Mouse (Mus musculus): ENCODE measurements around the gene Tmem14c. TPM values are rescaled to one million over a fixed set of nuclear protein-coding genes. Genes with fewer than 3 reads are reported as not detected.

Gene Tmem14c
- polyA plus RNA-seq, 1 experiment from 2014 or later: 337 TPM

DNA sequence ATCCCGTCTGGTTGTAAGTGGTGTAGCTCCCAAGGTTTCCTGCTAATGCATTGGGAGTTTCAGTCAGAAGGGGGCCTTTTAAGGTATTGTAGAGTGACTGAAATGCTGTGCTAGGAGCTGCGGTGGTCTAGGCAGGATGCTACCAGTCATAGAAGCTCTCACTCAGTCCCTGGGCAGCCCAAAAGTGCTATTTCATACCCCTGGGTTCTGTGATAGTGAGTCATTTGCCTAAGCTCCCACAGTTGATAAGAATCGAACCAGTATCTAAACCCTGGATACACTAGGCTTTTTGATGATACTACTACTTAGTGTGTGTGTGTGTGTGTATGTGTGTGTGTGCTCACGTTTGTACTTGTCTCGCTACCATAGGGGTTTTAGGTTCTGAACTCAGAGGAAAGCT lies 14.0 kb downstream of the Tmem14c start:
- no peak overlapping the region for H3K9ac ChIP-seq (ENCODE audit: low read depth, low read length)
- WGBS: 69% methylated on average over 5 of the region's 5 CpGs
- H3K27ac ChIP-seq (ENCODE audit: low read depth, low read length): no peak overlapping the region
- H3K4me3 ChIP-seq (ENCODE audit: low read depth, low read length): no peak overlapping the region
- no peaks in the 10 kb centered on the region for H3K36me3 ChIP-seq (ENCODE audit: control insufficient read depth, insufficient read depth)
- no peaks in the 10 kb centered on the region for H3K4me1 ChIP-seq (replicated peaks; ENCODE audit: control insufficient read depth, insufficient read depth, low read length)
- no peaks in the 10 kb centered on the region for H3K27me3 ChIP-seq (replicated peaks; ENCODE audit: control insufficient read depth, insufficient read depth, low read length)
- TF ChIP-seq CTCF (IDR thresholded peaks at IDR 0.05; ENCODE audit: low read depth): no peak
- ATAC-seq: no peak
- H3K4me2 ChIP-seq (replicated peaks; ENCODE audit: low read depth): no peak overlapping the region
- no peaks in the 10 kb centered on the region for H3K9me3 ChIP-seq (ENCODE audit: control insufficient read depth)

GRCm38 (mm10) chr13:41042511-41042910 lies 26.4 kb downstream of the Tmem14c start:
- no peaks in the 10 kb centered on the region for H3K36me3 ChIP-seq (ENCODE audit: control insufficient read depth, insufficient read depth)
- no peaks in the 10 kb centered on the region for H3K9me3 ChIP-seq (ENCODE audit: control insufficient read depth)
- WGBS: 90% methylated on average over 4 of the region's 4 CpGs
- no peak overlapping the region for H3K4me2 ChIP-seq (replicated peaks; ENCODE audit: low read depth)
- H3K4me3 ChIP-seq (ENCODE audit: low read depth, low read length): no peak overlapping the region
- no peak overlapping the region for H3K9ac ChIP-seq (ENCODE audit: low read depth, low read length)
- TF ChIP-seq CTCF (IDR thresholded peaks at IDR 0.05; ENCODE audit: low read depth): no peak
- ATAC-seq: no peak
- no peaks in the 10 kb centered on the region for H3K27me3 ChIP-seq (replicated peaks; ENCODE audit: control insufficient read depth, insufficient read depth, low read length)
- H3K4me1 ChIP-seq (replicated peaks; ENCODE audit: control insufficient read depth, insufficient read depth, low read length): no peaks in the 10 kb centered on the region
- H3K27ac ChIP-seq (ENCODE audit: low read depth, low read length): no peak overlapping the region

GRCm38 (mm10) chr13:41045901-41046300 lies 29.8 kb downstream of the Tmem14c start:
- Histone ChIP-seq H3K4me1 (replicated peaks; ENCODE audit: control insufficient read depth, insufficient read depth, low read length) (no peaks in the 10 kb centered on the region), H3K27me3 (replicated peaks; ENCODE audit: control insufficient read depth, insufficient read depth, low read length) (no peaks in the 10 kb centered on the region), H3K4me3 (ENCODE audit: low read depth, low read length) (no peak overlapping the region), H3K9ac (ENCODE audit: low read depth, low read length) (no peak overlapping the region), H3K4me2 (replicated peaks; ENCODE audit: low read depth) (no peak overlapping the region), H3K36me3 (ENCODE audit: control insufficient read depth, insufficient read depth) (no peaks in the 10 kb centered on the region), H3K9me3 (ENCODE audit: control insufficient read depth) (no peaks in the 10 kb centered on the region), H3K27ac (ENCODE audit: low read depth, low read length) (no peak overlapping the region)
- TF ChIP-seq CTCF (IDR thresholded peaks at IDR 0.05; ENCODE audit: low read depth): no peak
- 88% methylated on average over 8 of the region's 8 CpGs for whole genome bisulfite sequencing
- no peak for ATAC-seq

GRCm38 (mm10) chr13:41047280-41047679 lies 31.2 kb downstream of the Tmem14c start:
- Histone ChIP-seq H3K4me1 (replicated peaks; ENCODE audit: control insufficient read depth, insufficient read depth, low read length) (no peaks in the 10 kb centered on the region), H3K9me3 (ENCODE audit: control insufficient read depth) (no peaks in the 10 kb centered on the region), H3K36me3 (ENCODE audit: control insufficient read depth, insufficient read depth) (no peaks in the 10 kb centered on the region), H3K27me3 (replicated peaks; ENCODE audit: control insufficient read depth, insufficient read depth, low read length) (no peaks in the 10 kb centered on the region), H3K4me3 (ENCODE audit: low read depth, low read length) (no peak overlapping the region), H3K4me2 (replicated peaks; ENCODE audit: low read depth) (no peak overlapping the region), H3K9ac (ENCODE audit: low read depth, low read length) (no peak overlapping the region), H3K27ac (ENCODE audit: low read depth, low read length) (no peak overlapping the region)
- ATAC-seq: no peak
- TF ChIP-seq CTCF (IDR thresholded peaks at IDR 0.05; ENCODE audit: low read depth): peak; percentile 30
- WGBS: 75% methylated on average over 6 of the region's 6 CpGs

- whole genome bisulfite sequencing: 77% methylated on average over 5 of the region's 5 CpGs
- TF ChIP-seq CTCF (IDR thresholded peaks at IDR 0.05; ENCODE audit: low read depth): no peak
Observed at GRCm38 (mm10) chr13:41051965-41052364, 35.9 kb downstream of the Tmem14c start.

DNA sequence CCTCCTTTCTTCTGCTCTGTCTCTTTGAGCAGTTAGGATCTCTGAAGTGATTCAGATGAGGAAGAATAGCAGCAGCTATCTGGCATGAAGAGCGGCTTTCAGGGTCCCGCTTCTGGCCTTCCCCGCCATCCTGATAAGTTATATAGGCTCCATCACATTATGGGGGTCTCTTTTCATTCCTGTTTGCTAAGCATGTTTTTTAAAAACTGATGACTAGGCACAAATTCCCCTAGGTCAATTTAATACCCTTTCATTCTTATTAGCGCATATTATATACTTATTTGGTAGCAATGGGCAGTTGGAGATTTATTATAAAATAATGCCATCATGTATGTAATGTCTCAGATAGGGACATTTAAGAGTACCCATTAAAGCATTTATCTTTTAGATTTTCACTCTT lies 51.5 kb downstream of the Tmem14c start:
- Histone ChIP-seq H3K27ac (ENCODE audit: low read depth, low read length) (no peak overlapping the region), H3K4me1 (replicated peaks; ENCODE audit: control insufficient read depth, insufficient read depth, low read length) (no peaks in the 10 kb centered on the region), H3K4me3 (ENCODE audit: low read depth, low read length) (no peak overlapping the region), H3K9me3 (ENCODE audit: control insufficient read depth) (no peaks in the 10 kb centered on the region), H3K4me2 (replicated peaks; ENCODE audit: low read depth) (no peak overlapping the region), H3K36me3 (ENCODE audit: control insufficient read depth, insufficient read depth) (no peaks in the 10 kb centered on the region), H3K27me3 (replicated peaks; ENCODE audit: control insufficient read depth, insufficient read depth, low read length) (no peaks in the 10 kb centered on the region), H3K9ac (ENCODE audit: low read depth, low read length) (no peak overlapping the region)
- ATAC-seq: no peak
- 92% methylated on average over 4 of the region's 4 CpGs for WGBS
- TF ChIP-seq CTCF (IDR thresholded peaks at IDR 0.05; ENCODE audit: low read depth): no peak

More at GRCm38 (mm10) chr13:41051965-41052364, 35.9 kb downstream of the Tmem14c start:
- Histone ChIP-seq H3K4me1 (replicated peaks; ENCODE audit: control insufficient read depth, insufficient read depth, low read length) (no peaks in the 10 kb centered on the region), H3K4me3 (ENCODE audit: low read depth, low read length) (no peak overlapping the region), H3K9ac (ENCODE audit: low read depth, low read length) (no peak overlapping the region), H3K4me2 (replicated peaks; ENCODE audit: low read depth) (no peak overlapping the region), H3K9me3 (ENCODE audit: control insufficient read depth) (no peaks in the 10 kb centered on the region), H3K27me3 (replicated peaks; ENCODE audit: control insufficient read depth, insufficient read depth, low read length) (no peaks in the 10 kb centered on the region), H3K36me3 (ENCODE audit: control insufficient read depth, insufficient read depth) (no peaks in the 10 kb centered on the region), H3K27ac (ENCODE audit: low read depth, low read length) (no peak overlapping the region)
- ATAC-seq: no peak

DNA sequence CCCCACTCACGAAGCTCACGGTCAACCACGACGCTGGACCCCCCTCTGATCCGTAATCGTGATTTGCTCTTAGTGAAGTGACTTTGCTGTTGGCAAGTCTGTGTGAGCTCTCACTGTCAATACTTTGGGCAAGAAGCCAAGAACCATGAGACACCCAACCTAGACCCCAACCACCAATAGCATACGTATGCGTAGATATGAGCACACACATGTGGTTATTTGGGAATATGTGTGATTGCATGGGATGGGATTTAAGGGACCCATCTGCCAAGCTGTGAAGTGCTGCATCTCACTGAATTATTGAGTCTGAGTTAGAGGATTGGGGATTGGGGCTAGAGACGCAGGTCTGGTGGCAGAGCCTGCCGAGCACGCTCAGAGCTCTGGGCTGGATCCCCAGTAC lies 55.5 kb downstream of the Tmem14c start:
- no peak overlapping the region for H3K9ac ChIP-seq (ENCODE audit: low read depth, low read length)
- H3K36me3 ChIP-seq (ENCODE audit: control insufficient read depth, insufficient read depth): no peaks in the 10 kb centered on the region
- no peaks in the 10 kb centered on the region for H3K9me3 ChIP-seq (ENCODE audit: control insufficient read depth)
- no peaks in the 10 kb centered on the region for H3K27me3 ChIP-seq (replicated peaks; ENCODE audit: control insufficient read depth, insufficient read depth, low read length)
- H3K4me2 ChIP-seq (replicated peaks; ENCODE audit: low read depth): no peak overlapping the region
- no peaks in the 10 kb centered on the region for H3K4me1 ChIP-seq (replicated peaks; ENCODE audit: control insufficient read depth, insufficient read depth, low read length)
- H3K27ac ChIP-seq (ENCODE audit: low read depth, low read length): no peak overlapping the region
- ATAC-seq: no peak
- no peak overlapping the region for H3K4me3 ChIP-seq (ENCODE audit: low read depth, low read length)
- WGBS: 89% methylated on average over 11 of the region's 11 CpGs
- no peak for TF ChIP-seq CTCF (IDR thresholded peaks at IDR 0.05; ENCODE audit: low read depth)

Other genes starting within 250 kb of the Tmem14c start
- gene Gcnt2, start 156.5 kb upstream of the Tmem14c start, polyA plus RNA-seq (2015; fragmentation: Nextera tagmentation; extraction: Ambion mirVana): 20.2 and 20.5 TPM in 2 replicates
- gene Pak1ip1, start 15.3 kb upstream of the Tmem14c start, polyA plus RNA-seq (2015; fragmentation: Nextera tagmentation; extraction: Ambion mirVana): 59.2 and 61.7 TPM in 2 replicates
- gene Mak, start 63.4 kb downstream of the Tmem14c start, polyA plus RNA-seq (2015; fragmentation: Nextera tagmentation; extraction: Ambion mirVana): 0.07 and 0.10 TPM in 2 replicates
- gene Gcm2, start 94.7 kb downstream of the Tmem14c start, polyA plus RNA-seq (2015; fragmentation: Nextera tagmentation; extraction: Ambion mirVana): not detected in 2 replicates
- 0.05 TPM in 1 of 2 replicates, not detected in the other for gene Sycp2l, start 98.0 kb downstream of the Tmem14c start, polyA plus RNA-seq (2015; fragmentation: Nextera tagmentation; extraction: Ambion mirVana)
- gene Elovl2, start 204.1 kb downstream of the Tmem14c start, polyA plus RNA-seq (2015; fragmentation: Nextera tagmentation; extraction: Ambion mirVana): 5.6 and 6.5 TPM in 2 replicates
- 4.8 and 5.3 TPM in 2 replicates for gene Smim13, start 233.6 kb downstream of the Tmem14c start, polyA plus RNA-seq (2015; fragmentation: Nextera tagmentation; extraction: Ambion mirVana)